Mouse (Mus musculus): ENCODE measurements at regions not wholly inside any gene's neighbourhood (a gene's known extent, or its start where the extent isn't known, plus 50 kb on each side); places are given as distances from the start of the nearest gene placed in this dataset.
A peak's percentile ranks its signal among the peaks of the same experiment; 100 is the strongest.

GRCm38 (mm10) chr2:136617138-136617537 lies 96.1 kb upstream of the Snap25 start:
- DNase-seq (ENCODE audit: low read depth, low spot score) (no peak), ATAC-seq (no peak)
- in situ Hi-C loops (cut with MboI; ENCODE audit: low pct_unique_long_range_greater_than_20kb), result no loop called here

GRCm38 (mm10) chr2:136618114-136618513 lies 95.1 kb upstream of the Snap25 start:
- in situ Hi-C loops (cut with MboI; ENCODE audit: low pct_unique_long_range_greater_than_20kb), result no loop called here
- ATAC-seq, result peak; percentile 47
- ChIA-PET POLR2A (no interaction called here), CTCF (no interaction called here)
- no peak for TF ChIP-seq CTCF (IDR thresholded peaks at IDR 0.05)
- no peak for DNase-seq (ENCODE audit: low read depth, low spot score)
- peaks cover 7% of the 10 kb centered on the region for H3K27me3 ChIP-seq

More at GRCm38 (mm10) chr2:136617138-136617537, 96.1 kb upstream of the Snap25 start:
- no peak for TF ChIP-seq CTCF (IDR thresholded peaks at IDR 0.05)
- CTCF ChIA-PET, result no interaction called here
- POLR2A ChIA-PET, result no interaction called here
- H3K27me3 ChIP-seq, result peaks cover 7% of the 10 kb centered on the region

GRCm38 (mm10) chr2:136620309-136620708 lies 92.9 kb upstream of the Snap25 start:
- no peak for TF ChIP-seq CTCF (IDR thresholded peaks at IDR 0.05)
- CTCF ChIA-PET, result interaction anchor here (0.8 to 1.2 kb wide), 3 partner anchors 8 to 11 kb away, joined by 3 to 4 read pairs (median 3); no protein-coding TSS in a partner anchor
- DNase-seq (ENCODE audit: low read depth, low spot score), result no peak
- peaks cover 4% of the 10 kb centered on the region for H3K27me3 ChIP-seq
- POLR2A ChIA-PET, result no interaction called here
- in situ Hi-C loops (cut with MboI; ENCODE audit: low pct_unique_long_range_greater_than_20kb), result no loop called here
- no peak for ATAC-seq

GRCm38 (mm10) chr2:136620969-136621368 lies 92.3 kb upstream of the Snap25 start:
- no peak for ATAC-seq
- in situ Hi-C loops (cut with MboI; ENCODE audit: low pct_unique_long_range_greater_than_20kb), result no loop called here
- TF ChIP-seq CTCF (IDR thresholded peaks at IDR 0.05), result no peak
- no peak for DNase-seq (ENCODE audit: low read depth, low spot score)
- H3K27me3 ChIP-seq, result peaks cover 4% of the 10 kb centered on the region
- POLR2A ChIA-PET, result no interaction called here
- CTCF ChIA-PET, result interaction anchor here (1.1 kb wide), 1 partner anchor 12 kb away, joined by 3 read pairs; no protein-coding TSS in a partner anchor

- no peak for ATAC-seq
- in situ Hi-C loops (cut with MboI; ENCODE audit: low pct_unique_long_range_greater_than_20kb), result no loop called here
- H3K27me3 ChIP-seq, result peaks cover 4% of the 10 kb centered on the region
- CTCF ChIA-PET, result no interaction called here
- POLR2A ChIA-PET, result interaction anchor here (0.6 kb wide), 2 partner anchors 33 to 338 kb away, joined by 3 read pairs; no protein-coding TSS in a partner anchor
- TF ChIP-seq CTCF (IDR thresholded peaks at IDR 0.05), result no peak
- DNase-seq (ENCODE audit: low read depth, low spot score), result no peak
Observed at GRCm38 (mm10) chr2:136623808-136624489, 89.3 kb upstream of the Snap25 start.

GRCm38 (mm10) chr2:136624490-136624850 lies 88.8 kb upstream of the Snap25 start:
- no peak for DNase-seq (ENCODE audit: low read depth, low spot score)
- ChIA-PET CTCF (no interaction called here), POLR2A (interaction anchor here (0.6 kb wide), 2 partner anchors 33 to 338 kb away, joined by 3 read pairs; no protein-coding TSS in a partner anchor)
- no peak for TF ChIP-seq CTCF (IDR thresholded peaks at IDR 0.05)
- ATAC-seq, result no peak
- in situ Hi-C loops (cut with MboI; ENCODE audit: low pct_unique_long_range_greater_than_20kb), result no loop called here
- H3K27me3 ChIP-seq, result peaks cover 4% of the 10 kb centered on the region

GRCm38 (mm10) chr2:136646917-136647316 lies 66.3 kb upstream of the Snap25 start:
- CTCF ChIA-PET, result no interaction called here
- H3K27me3 ChIP-seq, result no peaks in the 10 kb centered on the region
- POLR2A ChIA-PET, result no interaction called here
- no peak for DNase-seq (ENCODE audit: low read depth, low spot score)
- no peak for ATAC-seq
- no peak for TF ChIP-seq CTCF (IDR thresholded peaks at IDR 0.05)
- in situ Hi-C loops (cut with MboI; ENCODE audit: low pct_unique_long_range_greater_than_20kb), result no loop called here

- no peak for TF ChIP-seq CTCF (IDR thresholded peaks at IDR 0.05)
- in situ Hi-C loops (cut with MboI; ENCODE audit: low pct_unique_long_range_greater_than_20kb), result no loop called here
- ChIA-PET CTCF (no interaction called here), POLR2A (interaction anchor here (0.6 kb wide), 1 partner anchor 68 kb away, joined by 3 read pairs; no protein-coding TSS in a partner anchor)
- DNase-seq (ENCODE audit: low read depth, low spot score) (no peak), ATAC-seq (peak; percentile 41)
- H3K27me3 ChIP-seq, result no peaks in the 10 kb centered on the region
Observed at GRCm38 (mm10) chr2:136648606-136649005, 64.6 kb upstream of the Snap25 start.

- ATAC-seq (no peak), DNase-seq (ENCODE audit: low read depth, low spot score) (no peak)
- in situ Hi-C loops (cut with MboI; ENCODE audit: low pct_unique_long_range_greater_than_20kb), result no loop called here
- ChIA-PET POLR2A (no interaction called here), CTCF (no interaction called here)
- no peak for TF ChIP-seq CTCF (IDR thresholded peaks at IDR 0.05)
- H3K27me3 ChIP-seq, result no peaks in the 10 kb centered on the region
Observed at GRCm38 (mm10) chr2:136650721-136651120, 62.5 kb upstream of the Snap25 start.

- ChIA-PET CTCF (interaction anchor here (0.9 kb wide), 1 partner anchor 46 kb away, joined by 3 read pairs; no protein-coding TSS in a partner anchor), POLR2A (no interaction called here)
- no peaks in the 10 kb centered on the region for H3K27me3 ChIP-seq
- TF ChIP-seq CTCF (IDR thresholded peaks at IDR 0.05), result no peak
- ATAC-seq (no peak), DNase-seq (ENCODE audit: low read depth, low spot score) (no peak)
- in situ Hi-C loops (cut with MboI; ENCODE audit: low pct_unique_long_range_greater_than_20kb), result no loop called here
Observed at GRCm38 (mm10) chr2:136652206-136653003, 60.8 kb upstream of the Snap25 start.

Measured in Patski (cell line).